Mouse (Mus musculus): Measurements from ENCODE around the gene Rundc3b.
A peak's percentile ranks its signal among the peaks of the same experiment; 100 is the strongest.

Rundc3b gene

GRCm38 (mm10) chr5:8488701-8489297 is 134.0 kb downstream of the Rundc3b start:
- DNase-seq (ENCODE audit: low read depth, low spot score): peak; percentile 18

GRCm38 (mm10) chr5:8487989-8488700 is 134.6 kb downstream of the Rundc3b start:
- DNase-seq (ENCODE audit: low read depth, low spot score): no peak

- DNase-seq (ENCODE audit: low read depth, low spot score): no peak
Observed at GRCm38 (mm10) chr5:8456561-8456960, 166.2 kb downstream of the Rundc3b start.

- no peak for DNase-seq (ENCODE audit: low read depth, low spot score)
Observed at GRCm38 (mm10) chr5:8455565-8455964, 167.2 kb downstream of the Rundc3b start.

Measured in ZHBTc4 (cell line).